Mouse (Mus musculus) thymus, postnatal 25 days (tissue): ENCODE measurements around the gene Ap3m1.

ENCODE experiments used
- DNase-seq: peaks from one replicate; pipeline ENCODE4 v3.0.0; 2022

The Ap3m1 gene

GRCm38 (mm10) chr14:21069594-21069993 lies 17.3 kb upstream of the Ap3m1 start:
- DNase-seq = peak; percentile 15

DNA sequence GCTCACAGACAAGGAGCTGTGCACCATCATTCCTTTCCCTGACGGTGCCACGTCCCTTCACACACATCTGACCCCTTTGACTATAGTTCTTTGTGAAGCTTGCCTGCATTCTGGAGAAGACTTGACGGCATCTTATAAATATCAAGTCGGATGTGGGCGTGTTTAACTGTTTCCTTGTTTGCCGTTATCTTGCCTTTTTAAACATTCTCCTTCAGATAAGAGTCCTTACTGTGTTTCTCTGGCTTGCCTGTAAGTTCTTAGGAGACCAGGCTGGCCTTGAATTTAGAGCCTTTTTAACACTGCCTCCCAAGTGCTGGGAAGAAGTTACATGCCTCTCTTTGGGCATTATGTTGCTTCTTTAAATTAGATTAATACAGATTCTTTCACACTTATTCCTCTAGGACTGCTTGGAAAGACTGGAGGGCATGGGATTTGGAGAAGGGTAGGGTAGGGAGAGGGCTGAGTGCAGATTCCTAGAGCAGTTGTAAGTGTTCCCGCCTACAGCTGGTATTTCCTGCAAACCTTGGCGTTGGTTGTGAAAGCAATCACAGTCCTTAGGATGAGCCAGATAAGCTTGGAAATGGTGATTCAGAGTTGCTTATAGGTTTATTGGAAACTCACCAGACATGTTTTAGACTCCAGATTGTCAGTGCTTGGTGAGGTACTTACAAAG lies 13.3 kb upstream of the Ap3m1 start:
- DNase-seq = no peak

- DNase-seq = no peak
Observed at GRCm38 (mm10) chr14:21064321-21064720, 12.0 kb upstream of the Ap3m1 start.

DNA sequence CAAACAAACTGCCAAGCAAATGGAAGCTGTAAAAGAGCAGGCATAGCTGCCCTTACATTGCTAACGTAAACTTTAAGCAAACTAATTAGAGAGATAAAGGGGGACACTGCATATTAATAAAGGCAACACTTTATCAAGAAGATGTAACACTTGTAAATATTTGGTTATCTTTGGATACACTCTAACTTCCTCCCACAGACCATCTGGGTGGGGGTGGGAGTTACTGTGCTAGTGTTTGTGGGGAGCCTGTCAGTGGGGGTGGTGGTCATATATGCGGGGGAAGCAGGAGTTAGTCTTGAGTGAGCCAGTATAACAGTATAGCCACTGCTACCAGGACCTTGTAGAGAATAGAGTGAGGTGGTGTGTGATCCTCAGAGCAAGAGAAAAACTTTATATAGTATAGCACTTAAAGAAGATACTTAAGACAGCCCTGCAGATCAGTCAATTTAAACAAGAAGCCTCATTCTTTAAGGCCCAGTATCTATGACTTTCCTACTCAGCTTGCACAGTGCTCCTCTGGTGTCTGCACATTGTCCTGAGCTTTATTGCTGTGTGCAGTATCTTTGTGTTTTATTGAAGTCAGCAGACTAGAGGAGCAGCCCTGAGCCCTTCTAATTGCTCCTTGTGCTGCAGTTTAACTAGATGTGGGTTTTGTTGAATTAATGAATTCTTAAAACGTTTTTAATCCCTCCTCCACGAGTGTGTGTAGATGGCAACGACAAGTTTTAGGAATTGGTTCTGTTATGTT lies 10.6 kb upstream of the Ap3m1 start:
- no peak for DNase-seq

- no peak for DNase-seq
Observed at GRCm38 (mm10) chr14:21058972-21059371, 6.7 kb upstream of the Ap3m1 start.

- DNase-seq = no peak
Observed at GRCm38 (mm10) chr14:21053586-21053985, 1.3 kb upstream of the Ap3m1 start.

DNA sequence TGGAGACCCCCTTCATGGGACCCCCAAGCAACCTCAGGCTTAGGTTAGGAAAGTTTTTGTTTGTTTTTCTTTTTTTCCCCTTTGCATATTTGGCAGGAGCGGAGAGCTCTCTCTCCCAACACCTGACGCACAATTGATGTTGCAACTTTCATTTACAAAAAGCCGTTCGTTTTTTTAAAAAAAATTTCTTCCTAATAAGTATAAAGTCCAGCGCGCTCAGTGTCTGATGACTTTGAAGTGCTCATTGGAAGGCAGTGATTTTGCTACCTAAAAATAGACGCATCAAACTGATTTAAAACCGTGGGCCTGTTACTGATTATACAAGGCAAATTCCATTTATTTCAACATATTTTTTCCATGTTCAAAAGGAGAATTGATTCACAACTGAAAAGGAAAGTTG lies 843 bp upstream of the Ap3m1 start:
- no peak for DNase-seq

DNA sequence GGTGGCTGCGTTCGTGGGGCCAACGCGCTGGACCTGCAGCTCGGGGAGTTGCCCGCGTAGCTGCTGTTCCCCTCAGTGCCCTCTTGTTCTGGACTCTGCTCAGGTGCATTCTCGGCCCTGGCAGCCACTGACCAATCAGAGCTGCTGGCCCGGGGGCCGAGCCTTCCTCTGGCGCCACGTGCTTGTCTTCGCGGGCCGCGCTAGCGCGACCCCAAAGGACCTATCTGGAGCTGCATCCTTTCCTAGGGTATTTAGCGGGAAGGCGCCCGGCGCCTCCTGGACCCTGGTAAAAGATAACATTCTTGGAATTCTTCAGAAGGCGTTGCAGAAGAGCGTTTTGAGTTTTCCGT lies 448 bp upstream of the Ap3m1 start:
- no peak for DNase-seq

- no peak for DNase-seq
Observed at GRCm38 (mm10) chr14:21051380-21052111, 762 bp downstream of the Ap3m1 start.

- peak; percentile 35 for DNase-seq
Observed at GRCm38 (mm10) chr14:21050734-21051133, 1.6 kb downstream of the Ap3m1 start.

GRCm38 (mm10) chr14:21048879-21049278 lies 3.4 kb downstream of the Ap3m1 start:
- peak; percentile 65 for DNase-seq

DNA sequence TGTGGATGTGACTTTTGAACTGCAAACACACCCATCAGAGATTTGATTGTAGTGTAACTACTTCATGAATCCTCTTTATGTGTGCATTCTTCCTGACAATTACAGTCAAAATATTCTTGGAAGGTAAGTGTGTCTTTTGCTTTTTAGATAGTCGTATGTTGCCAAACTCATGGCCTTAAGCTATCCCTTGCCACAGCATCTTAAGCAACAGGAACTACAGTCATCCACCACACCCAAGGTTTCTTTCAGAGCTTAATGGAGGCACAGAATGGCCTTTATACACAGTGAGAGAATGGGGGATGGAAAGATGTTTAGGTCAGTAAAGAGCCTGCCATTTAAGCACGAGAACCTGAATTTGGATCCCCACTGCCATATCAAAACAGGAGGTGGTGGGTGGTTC lies 4.5 kb downstream of the Ap3m1 start:
- DNase-seq = no peak

DNA sequence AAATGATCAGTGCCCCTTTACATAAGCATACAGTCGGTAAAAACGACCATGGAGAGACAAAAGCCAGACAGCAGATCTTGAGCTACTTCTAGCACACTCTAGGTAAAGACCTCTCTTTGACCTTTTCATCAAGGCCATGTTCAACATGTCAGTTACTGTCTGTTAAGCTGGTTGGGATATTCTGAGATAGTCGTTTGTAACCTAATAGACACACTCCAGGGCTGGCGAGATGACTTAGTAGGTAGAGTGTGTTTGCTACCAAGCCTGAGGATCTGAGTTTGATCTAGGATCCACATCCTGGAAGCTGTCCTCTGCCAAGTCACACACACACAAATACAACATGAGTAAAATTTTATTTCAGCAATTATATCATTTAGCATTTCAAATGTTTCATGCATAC lies 12.7 kb downstream of the Ap3m1 start:
- no peak for DNase-seq

DNA sequence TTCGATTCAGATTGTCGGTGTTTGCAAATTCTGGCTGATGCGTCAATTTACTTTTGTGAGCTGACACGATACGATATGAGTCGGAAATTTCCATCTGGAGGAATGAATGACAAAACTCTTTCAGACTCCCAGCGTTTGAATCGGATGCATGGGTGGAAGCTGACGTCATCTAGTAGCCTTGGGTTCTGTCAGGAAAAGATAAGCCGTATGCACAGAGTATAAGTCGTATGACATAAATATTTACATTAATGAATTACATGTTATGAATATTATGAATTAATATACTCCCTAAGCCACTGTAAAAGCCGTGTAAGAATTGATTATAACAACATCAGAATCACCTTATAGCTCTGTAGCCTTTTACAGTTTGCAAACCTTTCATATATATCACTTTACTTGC lies 13.2 kb downstream of the Ap3m1 start:
- DNase-seq = no peak

- no peak for DNase-seq
Observed at GRCm38 (mm10) chr14:21034791-21035190, 17.5 kb downstream of the Ap3m1 start.

- DNase-seq = no peak
Observed at GRCm38 (mm10) chr14:21034271-21034670, 18.0 kb downstream of the Ap3m1 start.

DNA sequence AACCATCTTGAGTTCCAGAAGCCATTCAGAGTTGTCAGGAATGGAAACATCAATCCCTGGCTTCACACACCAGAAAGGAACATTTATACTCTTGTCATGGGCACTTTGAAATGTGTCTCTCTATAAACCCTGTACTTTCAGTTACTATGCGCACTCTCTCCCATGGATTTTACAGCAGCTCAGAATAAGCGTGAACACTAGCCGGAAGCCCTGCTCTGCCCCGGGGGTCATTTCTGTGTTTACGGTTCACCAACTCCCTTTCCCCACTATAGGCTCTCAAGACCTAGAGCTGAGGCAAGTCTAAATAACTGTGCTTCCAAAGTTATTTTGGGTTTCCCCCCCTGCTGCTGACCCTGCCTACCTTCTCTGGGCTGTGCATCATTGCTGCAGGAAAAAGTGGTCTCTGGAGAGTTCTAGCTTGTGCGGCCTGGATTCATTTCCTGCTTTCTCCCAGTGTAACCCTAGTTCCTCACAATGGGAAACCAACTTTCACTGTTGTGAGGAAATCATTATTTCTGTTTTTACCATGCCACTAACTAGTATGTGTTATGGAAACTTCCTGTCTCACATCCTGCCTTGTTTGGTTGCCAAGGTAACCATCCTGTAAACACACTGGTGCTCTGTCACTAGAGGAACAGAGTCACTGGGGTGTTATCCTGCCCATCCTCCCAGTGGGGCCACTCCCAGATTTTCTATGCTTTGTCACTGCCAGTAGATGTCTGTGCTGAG lies 20.4 kb downstream of the Ap3m1 start:
- DNase-seq = peak; percentile 13

DNA sequence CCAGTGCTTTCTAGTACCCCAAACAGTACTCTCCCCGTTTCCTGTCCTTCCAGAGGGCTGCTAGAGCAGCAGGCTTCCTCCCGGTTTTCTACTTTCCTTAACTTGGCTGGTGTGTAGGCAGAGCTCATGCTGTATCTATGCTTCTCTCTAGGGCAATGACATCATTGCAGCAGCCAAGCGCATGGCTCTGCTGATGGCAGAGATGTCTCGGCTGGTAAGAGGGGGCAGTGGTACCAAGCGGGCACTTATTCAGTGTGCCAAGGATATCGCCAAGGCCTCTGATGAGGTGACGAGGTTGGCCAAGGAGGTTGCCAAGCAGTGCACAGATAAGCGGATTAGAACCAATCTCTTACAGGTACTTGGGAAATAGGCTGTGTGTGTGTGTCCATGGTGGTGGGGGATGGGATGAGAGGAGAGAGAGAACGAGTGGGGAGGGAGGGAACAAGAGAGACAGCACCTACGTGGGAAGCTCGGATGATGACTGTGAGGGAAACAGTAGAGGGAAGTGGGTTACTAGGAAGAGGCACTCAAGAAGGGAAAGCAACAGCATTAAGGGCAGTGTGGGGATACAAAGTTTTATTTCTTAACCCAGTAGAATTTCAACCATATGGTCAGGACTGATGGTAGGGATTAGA lies 23.2 kb downstream of the Ap3m1 start:
- no peak for DNase-seq

DNA sequence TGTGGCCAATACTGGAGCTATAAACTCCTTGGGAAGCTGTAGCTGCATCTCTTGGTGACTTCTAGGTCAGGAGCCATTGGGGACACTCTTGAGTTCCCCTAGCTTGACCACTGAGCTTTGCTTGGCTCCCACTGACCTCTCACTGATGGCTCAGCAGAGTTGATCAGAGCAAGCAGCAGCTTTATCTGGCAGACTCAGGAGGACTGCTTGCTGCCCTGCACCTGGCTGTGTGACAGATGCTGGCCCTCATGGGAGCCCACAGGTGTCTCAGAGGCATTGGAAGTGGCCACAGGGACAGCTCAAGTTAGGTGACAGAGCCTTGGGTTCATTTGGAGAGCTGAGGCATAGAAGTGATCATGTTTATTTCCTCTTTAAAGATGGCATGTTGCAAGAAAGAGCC lies 24.8 kb downstream of the Ap3m1 start:
- no peak for DNase-seq

GRCm38 (mm10) chr14:21020435-21020834 lies 31.9 kb downstream of the Ap3m1 start:
- no peak for DNase-seq

GRCm38 (mm10) chr14:21018977-21019376 lies 33.3 kb downstream of the Ap3m1 start:
- DNase-seq = peak; percentile 12

GRCm38 (mm10) chr14:21017871-21018270 lies 34.4 kb downstream of the Ap3m1 start:
- no peak for DNase-seq

DNA sequence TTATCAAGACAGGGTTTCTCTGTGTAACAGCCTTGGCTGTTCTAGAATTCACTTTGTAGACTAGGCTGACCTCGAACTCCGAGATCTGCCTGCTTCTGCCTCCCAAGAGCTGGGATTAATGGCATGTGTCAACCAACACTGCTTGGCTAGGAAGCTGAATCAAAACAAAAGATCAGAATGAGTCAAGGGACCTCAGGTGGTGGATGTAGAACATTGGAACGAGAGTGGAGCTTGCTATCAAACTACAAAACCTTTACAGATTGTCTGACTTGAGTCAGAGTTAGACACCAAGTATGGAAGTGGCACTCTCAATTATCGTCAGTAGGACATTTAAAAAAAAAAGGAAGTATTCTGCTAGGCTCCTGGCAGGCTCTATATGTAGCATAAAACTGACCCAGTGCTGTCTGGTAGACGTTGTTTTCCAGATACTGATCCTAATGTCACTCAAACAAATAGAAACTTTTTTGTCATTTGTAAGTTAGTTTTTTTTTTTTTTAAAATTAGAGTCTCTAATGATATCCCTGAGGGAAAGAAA lies 38.4 kb downstream of the Ap3m1 start:
- no peak for DNase-seq
